Mouse (Mus musculus): Measurements from ENCODE around the gene Phkb.

DNA sequence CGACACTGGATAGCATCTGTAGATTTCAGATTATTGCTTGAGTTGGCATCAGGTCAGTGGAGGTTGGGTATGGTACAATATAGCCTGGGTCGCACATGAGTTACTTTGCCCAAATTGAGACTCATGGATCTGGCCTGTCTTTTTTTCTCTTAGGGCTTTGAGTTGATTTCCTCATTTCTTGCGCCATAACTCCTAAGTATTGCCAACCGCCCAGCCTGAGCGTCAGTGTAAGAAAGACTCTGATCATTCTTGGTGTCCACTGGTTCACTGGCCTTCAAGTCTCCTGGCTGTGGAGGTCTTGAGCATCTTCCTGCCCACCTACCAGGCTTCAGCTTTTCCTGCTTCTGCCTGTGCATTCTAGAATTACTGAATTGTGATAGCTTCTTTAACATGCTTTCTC, 104.1 kb downstream of the Phkb start:
- no peak for TF ChIP-seq POLR2A (IDR thresholded peaks at IDR 0.05; ENCODE audit: control insufficient read depth, extremely low read depth, insufficient read depth, low read length, poor library complexity)
- TF ChIP-seq CTCF (IDR thresholded peaks at IDR 0.05; ENCODE audit: borderline replicate concordance, control insufficient read depth, extremely low read depth, insufficient read depth, low read length, poor library complexity): no peak

Measured in thymus, adult 2 months (tissue).